Mouse (Mus musculus) ES-E14 (cell line): ENCODE measurements around the gene Tnik.

ENCODE experiments used
- CHD2 ChIP-seq: IDR thresholded peaks from 2 replicates; pipeline ENCODE4 v1.6.1; 2014; ENCODE audit warnings: mild to moderate bottlenecking, low read depth, low read length, inconsistent platforms
- HCFC1 ChIP-seq: IDR thresholded peaks from 2 replicates; pipeline ENCODE4 v1.6.1; 2012; ENCODE audit warnings: low read length, inconsistent platforms, borderline replicate concordance; ENCODE audit not compliant: insufficient read depth
- MAFK ChIP-seq: IDR thresholded peaks from 2 replicates; pipeline ENCODE4 v1.6.1; 2014; ENCODE audit warnings: mild to moderate bottlenecking, low read depth, low read length, inconsistent platforms; ENCODE audit not compliant: insufficient read depth
- ZNF384 ChIP-seq: IDR thresholded peaks from 2 replicates; pipeline ENCODE4 v1.6.1; 2012; ENCODE audit warnings: low read depth, low read length, inconsistent platforms

- no peak for TF ChIP-seq MAFK
- no peak for TF ChIP-seq ZNF384
- TF ChIP-seq HCFC1: no peak
- no peak for TF ChIP-seq CHD2
These were observed 98.0 kb downstream of the Tnik start for GRCm38 (mm10) chr3:28361056-28361455.
